Mouse (Mus musculus) testis, postnatal 14 days (tissue): Measurements from ENCODE around the gene Sec24d.
"Not testable (repeated sequence)": the region's sequence is repeated elsewhere in the genome, so short reads cannot be mapped to it uniquely, and the experiment has no call there.

Experiments used
- DNase-seq: peaks from one replicate; pipeline ENCODE4 v3.0.0; 2021; ENCODE audit warnings: low spot score

Gene Sec24d

DNA sequence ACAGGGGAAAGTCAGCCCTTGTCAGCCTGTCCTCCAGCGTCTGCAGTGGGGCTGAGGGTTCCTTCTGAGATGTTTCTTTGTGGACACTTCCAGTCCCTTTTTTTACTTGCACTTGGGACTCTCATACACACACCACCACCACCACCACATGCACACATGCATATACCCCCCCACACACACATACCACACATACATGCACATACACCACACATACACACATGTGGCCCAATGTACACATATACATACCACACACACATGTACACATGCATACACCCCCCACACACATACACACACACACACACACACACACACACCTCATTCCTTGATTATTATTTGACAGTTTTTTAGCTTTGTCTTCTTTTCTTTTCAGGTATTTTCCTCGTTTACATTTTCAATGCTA lies 73.8 kb downstream of the Sec24d start:
- DNase-seq: no peak

DNA sequence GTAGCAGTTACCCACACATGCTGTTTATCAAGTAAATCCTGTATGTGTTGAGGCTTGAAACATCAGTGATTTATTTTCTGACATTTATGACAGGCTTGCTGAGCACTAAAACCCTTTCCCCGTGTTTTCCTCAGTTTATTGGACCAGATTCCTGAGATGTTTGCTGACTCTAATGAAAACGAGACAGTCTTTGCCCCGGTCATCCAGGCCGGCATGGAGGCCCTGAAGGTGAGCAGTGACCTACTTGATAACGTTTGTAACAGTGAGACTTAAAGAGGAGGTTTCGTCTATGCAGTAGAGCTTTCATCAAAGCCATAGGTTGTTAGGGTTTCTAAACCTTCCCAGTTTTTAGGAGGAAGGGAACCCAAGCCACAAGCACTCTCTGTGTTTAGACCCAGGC lies 76.4 kb downstream of the Sec24d start:
- no peak for DNase-seq

DNA sequence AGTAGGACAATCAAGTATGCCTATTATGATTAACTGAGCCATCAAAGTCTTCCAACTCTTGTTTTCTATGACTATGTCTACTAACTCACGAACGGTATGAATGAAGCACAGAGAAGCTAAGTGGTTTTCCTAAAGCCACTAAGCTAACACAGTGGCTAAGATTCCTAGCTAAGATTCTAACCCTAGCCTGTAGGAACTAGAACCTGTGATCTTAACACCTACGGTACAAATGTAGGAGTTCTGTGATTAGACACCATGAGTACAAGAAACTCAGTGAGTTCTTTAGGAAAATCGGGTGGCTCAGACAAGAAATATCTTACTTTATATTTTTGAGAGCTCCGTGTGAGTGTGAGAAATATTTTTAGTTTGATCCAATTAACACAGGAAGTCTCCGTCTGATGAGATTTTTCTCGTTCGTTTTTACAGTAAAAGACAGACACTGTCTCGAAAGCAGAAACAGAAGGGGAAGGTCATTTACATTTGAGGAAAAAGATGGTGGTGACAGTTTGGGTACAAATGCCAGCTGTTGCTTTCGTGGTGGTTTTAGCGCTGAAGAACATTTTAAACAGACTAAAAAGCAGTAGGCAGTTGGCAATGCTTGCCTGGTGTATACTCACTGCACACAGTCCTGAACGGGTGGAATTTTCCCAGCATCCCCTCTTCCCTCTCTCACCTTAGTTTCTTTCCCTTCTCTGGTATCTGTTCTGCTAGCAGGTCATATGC lies 81.0 kb downstream of the Sec24d start:
- no peak for DNase-seq

DNA sequence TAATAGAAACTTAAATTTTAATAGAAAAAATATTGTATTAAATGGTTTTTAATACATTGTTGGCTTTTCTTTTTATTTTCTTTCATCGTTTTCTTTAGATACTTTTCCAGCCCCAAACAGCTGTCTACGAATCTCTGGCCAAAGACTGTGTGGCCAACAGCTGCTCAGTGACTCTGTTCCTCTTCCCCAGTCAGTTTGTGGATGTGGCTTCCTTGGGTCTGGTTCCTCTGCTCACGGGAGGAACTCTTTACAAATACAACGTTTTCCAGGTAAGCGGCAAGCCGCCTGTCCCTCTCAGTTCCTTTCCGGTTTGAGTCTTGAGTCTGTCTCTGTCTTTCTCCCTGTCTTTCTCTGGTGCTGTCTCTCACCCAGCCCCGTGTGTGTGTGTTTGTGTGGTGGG lies 83.3 kb downstream of the Sec24d start:
- no peak for DNase-seq

DNA sequence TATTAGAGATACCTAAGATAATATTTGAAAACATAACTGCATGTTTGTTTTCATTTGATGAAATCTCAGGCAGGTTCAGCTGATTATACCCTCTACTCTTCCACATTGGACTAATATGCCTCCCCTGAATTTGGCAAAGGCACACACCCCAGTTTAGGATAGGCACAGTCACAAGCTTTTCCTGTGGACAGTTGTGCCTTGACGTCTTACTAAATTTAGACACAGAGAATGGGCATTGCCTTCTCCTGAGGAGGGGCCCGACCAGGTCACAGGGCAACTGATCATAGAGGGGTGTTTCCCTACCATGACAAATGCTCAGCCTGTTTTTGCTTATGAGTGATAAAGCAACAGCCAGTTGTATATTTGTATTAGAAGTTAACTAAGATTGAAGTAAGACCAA lies 84.3 kb downstream of the Sec24d start:
- DNase-seq: no peak

DNA sequence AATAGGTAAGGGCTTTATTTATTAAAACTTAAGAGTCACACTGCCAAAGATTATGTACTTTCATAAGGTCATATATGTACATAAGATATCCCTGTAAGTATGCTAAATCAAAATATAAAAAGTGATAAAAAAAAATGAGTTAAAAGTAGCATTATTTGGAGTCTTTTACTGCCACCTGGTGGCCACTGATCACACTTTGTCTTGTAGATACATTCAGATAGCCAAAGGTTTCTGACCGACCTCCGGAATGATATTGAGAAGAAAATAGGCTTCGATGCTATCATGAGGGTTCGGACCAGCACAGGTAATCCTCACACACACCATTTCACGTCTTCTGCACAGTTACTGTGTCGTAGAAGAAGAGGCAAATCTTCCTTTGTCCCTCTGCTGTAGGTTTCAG lies 85.9 kb downstream of the Sec24d start:
- DNase-seq: no peak

DNA sequence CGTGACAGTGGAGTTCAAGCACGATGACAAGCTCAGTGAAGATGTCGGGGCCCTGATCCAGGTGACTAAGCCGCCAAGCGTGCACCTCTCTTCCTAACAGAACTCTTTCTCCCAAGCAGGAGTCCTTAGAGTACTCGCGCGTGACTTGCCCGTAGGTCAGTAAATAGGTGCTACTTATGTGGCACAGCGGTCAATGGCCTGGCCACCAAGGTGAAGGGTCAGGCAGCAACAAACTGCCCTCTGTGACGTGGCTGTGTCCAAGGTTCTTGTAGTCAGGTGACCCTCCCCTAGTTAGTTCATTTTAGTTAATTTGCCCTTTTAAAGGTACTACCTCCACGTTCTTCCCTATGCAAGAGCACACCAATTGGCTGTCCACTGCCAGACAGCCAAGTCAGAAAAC lies 86.4 kb downstream of the Sec24d start:
- no peak for DNase-seq

DNA sequence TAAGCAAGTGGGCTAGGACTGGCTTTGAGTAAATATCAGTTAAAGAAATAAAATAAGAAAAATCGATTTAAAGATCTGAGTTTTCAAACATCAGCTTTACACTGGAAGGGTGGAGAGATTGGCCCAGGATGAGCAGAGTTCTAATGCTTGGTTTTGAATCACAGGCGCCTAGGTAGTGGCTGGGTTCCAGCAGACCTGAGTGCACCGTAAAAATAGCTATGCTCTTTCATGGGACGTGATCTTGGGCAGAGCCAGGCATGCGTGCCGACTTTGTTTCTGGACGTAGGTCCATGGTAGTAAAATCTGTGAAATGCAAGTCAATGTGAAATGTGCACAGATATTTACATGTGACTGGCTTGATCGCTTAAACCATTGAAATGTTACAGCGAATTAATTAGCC lies 87.1 kb downstream of the Sec24d start:
- no peak for DNase-seq

DNA sequence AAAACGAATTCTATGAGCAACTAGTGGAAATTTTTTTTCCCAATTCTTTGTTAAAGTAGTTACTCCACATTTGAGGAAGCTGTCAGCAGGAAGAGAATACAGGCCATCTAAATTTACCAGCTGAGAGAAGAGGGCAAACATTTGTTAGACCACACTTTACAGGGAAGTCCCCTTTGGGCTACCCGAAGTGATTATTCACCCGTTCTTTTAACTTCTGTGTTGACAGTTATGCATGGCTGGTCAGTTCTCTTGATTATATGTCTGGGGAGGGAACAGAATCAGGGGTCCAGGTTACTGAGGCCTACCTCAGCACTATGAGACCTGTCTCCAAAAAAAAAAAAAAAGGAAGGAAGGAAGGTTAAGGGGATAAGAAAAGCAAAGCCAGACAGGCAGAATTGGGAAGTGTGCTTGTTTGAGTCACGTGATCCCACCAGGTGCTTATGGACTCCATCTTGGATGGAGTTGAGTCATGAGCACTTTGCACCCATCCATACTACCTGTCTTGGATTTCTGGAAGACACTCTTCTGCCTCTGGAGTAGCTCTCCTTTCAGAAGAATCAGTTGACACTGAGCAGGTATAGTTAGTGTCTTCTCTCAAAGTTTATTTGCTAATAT lies 89.2 kb downstream of the Sec24d start:
- DNase-seq: no peak

DNA sequence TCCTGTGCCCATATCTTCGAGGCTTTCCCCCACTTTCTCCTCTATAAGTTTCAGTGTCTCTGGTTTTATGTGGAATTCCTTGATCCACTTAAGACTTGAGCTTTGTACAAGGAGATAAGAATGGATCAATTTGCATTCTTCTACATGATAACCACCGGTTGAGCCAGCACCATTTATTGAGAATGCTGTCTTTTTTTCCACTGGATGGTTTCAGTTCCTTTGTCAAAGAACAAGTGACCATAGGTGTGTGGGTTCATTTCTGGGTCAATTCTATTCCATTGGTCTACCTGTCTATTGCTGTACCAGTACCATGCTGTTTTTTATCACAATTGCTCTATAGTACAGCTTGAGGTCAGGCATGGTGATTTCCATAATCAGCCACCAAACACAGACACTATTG lies 99.6 kb downstream of the Sec24d start:
- DNase-seq: not testable (repeated sequence)

DNA sequence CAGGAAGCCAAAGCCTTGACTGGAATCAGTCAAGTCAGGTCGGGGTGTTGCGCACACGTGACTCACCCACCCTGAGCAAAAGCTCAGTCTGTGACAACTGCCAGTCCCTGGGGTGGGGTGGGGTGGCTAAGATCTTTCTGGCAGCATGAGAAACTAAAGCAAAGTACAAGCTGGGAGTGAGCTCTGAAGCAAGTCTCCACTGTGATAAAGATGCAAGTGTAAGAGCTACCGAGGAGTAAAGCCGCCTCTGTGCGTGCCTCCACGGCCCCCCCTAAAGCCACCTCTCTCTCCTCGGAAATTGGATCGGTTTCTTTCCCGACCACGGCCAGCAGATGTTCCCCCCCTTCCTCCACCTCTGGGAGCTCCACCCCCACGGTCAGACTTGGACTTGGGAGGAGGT lies 101.9 kb downstream of the Sec24d start:
- no peak for DNase-seq

DNA sequence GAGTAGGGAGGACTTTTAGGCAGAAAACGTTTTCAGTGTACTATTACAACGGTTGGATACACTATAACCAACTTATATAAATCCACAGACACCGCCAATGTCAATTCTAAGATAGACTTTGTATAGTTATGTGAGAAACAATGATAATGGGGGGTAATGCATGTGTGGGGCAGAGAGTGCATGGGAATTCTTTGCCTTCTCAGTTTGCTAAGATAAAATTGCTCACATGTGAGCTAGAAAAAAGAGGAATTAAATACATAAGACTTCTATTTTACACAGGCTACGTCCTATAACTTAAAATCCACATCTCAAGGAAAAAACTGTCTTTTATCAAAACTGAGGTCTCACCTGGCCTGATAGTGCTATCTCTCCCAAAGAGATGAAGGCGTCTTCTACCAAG lies 103.7 kb downstream of the Sec24d start:
- no peak for DNase-seq

DNA sequence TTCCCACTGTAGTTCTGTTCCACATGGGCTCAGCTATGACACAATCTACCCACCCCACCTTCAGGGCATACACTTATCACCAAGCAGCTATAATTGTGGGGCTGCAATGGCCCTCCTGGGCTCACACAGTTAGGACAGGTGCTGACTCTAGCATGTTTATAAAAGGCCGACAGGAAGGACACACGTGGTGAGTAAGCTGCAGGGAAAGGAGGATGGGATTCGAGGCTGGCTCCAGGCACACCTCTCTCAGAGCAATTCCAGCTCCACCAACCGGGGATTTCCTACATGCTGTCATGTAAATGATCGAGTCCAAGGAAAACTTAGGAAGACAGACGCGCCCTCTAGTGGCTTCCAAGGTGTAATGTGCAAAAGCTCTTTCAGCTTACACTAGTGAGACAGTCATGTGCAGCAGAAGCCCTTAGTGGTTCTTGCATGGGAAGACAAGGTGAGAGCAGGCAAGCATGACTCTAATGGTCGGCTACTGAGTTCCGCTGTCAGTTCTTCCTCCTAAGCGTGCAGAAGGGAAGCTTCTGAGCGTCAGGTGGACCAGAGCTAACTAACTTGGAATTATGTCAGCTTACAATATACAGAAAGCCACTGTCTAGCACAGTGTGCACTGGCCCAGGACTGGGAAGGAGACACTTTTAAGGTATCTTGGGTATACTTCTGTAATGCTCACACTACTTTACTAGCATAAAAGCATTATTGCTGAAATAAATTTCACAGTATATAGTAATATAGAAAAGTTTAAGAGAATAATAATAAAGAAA lies 104.7 kb downstream of the Sec24d start:
- peak; percentile 21 for DNase-seq

DNA sequence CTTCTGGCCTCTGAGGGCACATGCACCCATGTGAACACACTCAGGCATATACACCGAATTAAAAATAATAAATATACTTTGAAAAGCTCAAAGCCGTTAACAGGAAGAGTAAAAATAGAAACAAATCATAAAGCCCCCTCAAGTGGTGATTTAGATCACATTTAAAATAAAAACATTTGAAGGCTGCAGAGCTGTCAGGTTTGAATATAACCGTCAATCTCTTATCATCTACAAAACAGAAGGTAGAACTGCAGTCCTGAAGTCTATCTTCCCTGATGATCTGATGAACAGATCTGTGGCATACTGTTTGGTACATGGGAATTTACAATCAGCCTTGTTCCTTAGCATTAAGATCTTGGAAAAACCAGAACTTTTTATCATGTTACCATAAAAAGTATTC lies 109.3 kb downstream of the Sec24d start:
- no peak for DNase-seq

DNA sequence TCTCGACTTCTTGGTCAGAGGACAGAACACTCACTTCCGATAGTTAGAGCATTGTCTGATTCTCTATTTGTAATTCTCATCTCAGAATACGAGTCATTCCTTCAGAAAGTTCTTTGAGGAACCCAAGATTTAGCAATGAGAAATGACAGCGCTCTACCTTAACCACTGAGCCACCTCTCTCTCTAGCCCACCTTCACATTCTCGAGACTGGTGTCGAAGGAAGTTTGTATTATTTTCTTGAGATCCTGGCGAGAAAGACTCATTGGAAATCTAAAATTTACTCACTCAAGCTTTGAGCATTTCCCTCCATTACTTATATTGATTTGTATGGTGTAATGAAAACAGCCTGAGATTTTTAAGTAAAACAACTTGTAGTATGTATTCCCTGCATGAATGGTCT lies 117.2 kb downstream of the Sec24d start:
- DNase-seq: no peak

DNA sequence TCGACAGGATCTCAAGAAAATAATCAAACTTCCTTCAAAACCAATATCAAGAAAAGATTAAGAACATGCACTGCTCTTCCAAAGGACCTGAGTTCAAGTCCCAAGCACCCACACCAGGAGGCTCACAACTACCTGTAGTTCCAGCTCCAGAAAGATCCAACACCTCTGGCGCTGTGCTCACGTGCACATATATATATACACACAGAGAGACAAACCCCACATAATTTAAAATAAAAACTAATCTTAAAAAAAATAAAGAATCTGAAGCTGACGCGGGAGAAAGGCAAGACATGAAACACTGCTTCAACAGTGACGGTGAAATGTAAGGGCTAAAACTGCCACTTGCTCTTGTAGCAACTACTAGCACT lies 117.8 kb downstream of the Sec24d start:
- no peak for DNase-seq

DNA sequence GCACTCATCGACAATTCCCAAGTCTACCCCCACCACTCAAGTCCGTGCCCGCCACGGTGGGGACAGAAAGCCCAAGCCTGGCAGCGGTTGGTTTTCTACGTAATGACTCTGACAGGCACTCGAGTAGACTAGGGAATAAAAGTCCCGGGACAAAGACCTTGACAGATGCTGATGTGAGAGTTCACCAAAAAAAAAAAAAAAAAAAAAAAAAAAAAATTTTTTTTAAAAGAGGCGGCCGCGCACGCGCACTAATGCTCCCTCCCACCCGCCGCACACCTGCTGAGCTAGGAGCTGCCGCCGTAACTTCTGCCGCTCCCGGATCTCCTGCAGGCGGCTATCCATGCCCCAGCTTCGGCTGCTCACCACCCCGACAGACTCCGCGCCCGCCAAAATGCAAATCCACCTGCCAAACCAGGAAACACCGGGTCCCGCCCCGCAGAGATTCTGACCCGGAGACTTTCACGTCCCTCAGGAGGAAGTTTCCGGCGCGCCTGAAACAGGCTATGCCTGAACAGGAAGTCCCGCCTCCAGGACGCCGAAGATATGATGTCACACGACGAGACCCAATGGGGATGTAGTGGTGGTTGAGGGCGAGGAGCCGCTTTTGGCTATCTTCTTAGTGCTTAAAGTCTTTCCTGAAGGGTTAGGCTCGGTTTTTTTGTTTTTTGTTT lies 118.4 kb downstream of the Sec24d start, which contains the start of gene Mettl14:
TSS of gene Mettl14 (minus strand) at position 623 of the 671 bp plus-strand sequence.
- DNase-seq: peak; percentile 98

DNA sequence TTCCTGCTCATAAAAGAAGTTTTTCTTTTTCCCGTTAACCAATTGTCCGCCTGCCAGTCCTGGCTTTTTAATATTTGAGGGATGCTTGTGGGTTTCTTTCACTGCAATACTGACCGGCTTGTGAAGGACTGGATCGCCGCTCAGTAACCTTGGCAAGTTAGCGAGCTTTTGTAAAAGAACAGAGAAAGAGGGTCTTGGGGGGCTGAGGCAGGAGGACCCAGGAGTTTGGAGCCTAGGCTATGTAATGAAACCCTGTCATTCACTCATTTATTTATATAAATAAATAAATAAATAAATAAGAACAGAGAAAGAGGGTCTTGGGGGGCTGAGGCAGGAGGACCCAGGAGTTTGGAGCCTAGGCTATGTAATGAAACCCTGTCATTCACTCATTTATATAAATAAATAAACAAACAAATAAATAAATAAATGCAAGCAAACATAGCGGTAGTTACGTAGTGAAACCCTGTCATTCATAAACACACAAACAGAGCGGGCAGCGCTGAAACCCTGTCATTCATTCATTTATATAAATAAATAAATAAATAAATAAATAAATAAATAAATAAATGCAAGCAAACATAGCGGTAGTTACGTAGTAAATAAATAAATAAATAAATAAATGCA lies 119.0 kb downstream of the Sec24d start:
- not testable (repeated sequence) for DNase-seq

DNA sequence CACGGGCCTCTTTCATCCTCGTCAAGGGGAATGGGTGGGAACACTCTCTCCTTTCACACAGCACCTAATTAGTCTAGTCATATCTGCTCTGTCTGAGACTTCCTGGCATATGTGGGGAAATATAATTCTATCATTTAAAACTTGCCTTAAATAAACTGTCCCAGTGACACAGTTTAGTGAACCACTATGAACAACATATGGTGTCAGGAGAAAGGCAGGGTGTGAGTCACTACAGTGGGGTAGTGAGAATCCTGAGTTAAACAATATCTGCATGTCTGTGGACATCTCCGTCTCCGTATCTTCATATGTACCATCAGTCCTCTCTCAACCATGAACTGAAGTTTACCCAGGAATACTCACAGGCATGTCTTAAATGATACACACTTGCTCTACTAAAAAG lies 123.9 kb downstream of the Sec24d start:
- DNase-seq: no peak

DNA sequence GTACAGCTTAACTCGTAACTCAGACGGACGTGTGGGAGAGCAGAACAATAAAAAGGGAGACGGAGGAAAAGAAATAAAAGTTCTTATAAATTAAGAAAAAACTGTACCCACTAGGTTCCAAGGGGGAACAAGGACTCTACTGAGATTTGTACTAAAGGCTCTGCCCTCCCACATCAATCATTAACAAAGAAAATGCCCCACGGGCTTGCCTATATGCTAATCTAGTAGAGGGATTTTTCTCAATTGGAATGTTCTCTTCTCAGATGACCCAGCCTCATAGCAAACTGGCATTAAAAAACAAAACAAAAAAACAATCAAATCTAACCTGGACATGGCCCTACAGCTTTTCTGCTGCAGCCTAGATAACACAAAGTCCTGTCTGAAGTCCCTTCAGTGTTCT lies 128.4 kb downstream of the Sec24d start:
- no peak for DNase-seq

DNA sequence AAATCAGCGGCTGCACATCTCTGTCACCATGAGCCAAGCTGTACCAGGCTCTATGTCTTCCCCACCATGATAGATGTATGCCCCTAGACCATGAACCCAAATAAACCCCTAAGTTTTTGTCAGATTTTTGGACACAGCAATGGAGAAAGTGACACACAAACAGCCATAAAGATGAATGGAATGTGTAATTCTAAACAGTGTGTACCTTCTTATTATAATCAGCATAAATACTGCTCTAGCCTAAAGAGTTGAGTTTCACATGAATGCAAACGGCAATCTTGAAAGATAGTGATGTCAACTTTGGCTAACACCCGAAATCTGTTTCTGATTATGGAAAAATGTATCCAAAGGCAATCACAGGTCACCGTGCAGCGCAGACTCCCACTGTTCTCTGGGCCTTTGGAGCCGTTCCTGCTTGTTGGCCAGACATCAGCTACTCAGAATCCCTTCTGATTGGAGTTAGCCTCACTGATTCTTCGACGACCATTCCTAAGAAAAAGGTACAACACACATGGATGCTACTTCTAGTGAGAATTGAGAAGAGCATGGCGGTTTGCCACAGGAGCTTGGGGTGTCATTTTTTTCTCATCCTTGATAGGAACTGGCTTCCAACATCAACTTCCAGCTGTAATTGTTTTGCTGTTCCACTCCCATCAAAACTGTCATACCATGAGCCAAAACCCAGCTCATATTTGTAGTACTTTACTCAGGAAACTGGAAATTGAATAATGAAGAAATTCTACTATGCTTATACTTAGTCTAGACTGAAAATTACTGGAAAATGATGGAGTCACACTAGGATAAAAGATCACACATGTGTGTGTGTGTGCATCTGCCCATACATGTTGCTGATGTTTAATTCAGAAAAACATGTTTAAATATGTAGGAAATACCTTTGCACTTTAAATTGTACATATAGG lies 130.6 kb downstream of the Sec24d start:
- DNase-seq: no peak
